Mouse (Mus musculus) activated CD4-positive, CD25-positive, alpha-beta regulatory T cell, adult 4 months (primary cell): ENCODE measurements at regions not wholly inside any gene's neighbourhood (a gene's known extent, or its start where the extent isn't known, plus 50 kb on each side); places are given as distances from the start of the nearest gene placed in this dataset.

ENCODE experiments used
- ATAC-seq: one replicate; pipeline ENCODE4 v1.8.0; 2017

DNA sequence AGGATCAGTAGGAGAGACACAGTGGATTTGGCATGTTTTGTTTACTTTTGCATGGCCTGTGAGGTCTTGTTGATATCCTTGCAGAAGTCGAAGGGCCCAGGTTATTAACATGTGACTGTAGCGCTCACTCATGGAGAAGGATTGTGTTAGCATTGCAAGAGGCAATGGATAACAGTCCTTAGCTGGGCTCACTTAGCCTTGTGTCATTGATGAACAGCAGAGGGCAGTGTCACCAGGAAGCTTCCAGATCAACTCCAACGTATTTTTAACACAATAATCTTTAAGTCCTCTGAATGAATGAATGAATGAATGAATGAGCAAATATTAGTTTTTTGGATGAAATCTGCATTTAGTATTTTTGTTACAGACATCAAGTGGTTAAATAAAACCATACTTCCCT lies 133.2 kb upstream of the Car8 start:
- no peak for ATAC-seq

DNA sequence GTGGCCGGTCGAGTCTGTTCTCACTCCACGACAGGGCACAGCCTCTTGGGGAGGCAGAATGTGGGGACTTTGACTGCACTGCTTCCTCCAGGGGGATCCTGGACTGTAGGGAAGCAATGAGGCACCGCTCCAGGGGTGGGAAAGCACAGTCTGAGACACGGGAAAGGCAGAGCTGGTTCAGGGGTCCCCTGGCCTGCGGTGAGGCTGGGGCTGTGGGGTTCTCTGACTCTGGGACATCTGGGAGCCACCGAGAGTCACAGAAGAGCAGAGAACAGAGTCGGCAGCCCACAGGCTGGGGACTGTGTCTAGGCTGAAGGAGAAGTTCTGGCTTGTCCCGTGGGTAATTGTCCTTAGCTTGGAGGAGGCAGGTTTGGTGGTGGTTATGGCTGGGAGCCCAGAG lies 131.9 kb upstream of the Car8 start:
- no peak for ATAC-seq

DNA sequence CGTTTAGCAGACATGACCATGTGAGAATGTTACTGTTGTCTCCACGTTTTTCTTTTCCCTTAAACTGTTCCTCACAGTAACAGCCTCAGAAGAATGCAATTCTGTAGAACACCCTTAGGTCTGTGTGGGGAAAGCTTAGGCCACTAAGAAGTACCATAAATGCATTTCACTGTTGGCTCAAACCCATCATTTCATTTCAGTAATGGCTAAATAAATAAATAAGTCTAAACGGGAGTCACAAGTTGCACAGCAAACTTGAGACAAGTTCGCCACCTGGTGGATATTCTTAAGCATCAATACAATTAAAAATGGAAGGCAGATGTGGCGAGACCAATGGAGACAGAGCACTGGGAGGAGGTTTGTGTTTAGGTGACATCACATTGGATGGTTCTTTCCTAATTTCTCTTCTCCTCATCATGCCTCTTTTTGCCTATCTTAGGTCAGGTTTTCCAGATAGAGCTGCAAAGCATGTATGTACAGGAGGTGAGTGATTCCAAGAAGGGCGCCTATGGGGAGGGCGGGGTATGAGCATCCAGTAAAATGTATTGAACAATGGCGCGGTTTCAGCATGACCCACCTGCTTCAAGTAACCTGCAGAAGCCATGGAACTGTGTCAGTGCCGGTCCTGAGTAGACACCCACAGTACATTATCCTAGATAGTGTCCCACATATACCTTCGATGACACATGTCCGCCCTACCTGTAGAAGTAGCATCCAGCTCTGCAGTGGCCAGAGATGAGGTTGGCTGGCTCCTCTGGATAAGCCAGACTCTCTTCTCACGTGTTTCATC lies 128.8 kb upstream of the Car8 start:
- ATAC-seq, result no peak

DNA sequence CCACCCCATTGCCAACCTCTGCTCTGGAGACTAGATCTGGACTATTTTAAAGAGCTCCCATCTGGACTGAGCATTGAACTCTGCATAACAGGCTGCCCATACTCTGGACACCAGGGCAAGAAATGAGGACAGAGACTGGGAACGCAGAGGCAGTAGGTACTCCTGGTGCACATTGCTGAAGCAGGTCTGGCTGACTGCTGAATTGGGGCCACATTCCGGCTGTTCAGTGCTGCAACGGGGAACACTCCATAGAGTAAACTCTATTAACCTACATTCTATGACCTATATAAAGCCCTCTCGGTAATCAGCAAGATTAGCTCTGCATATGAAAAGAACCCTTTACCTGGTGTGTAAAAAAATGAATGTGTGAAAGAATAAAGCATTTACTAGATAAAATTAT lies 128.1 kb upstream of the Car8 start:
- ATAC-seq, result no peak

DNA sequence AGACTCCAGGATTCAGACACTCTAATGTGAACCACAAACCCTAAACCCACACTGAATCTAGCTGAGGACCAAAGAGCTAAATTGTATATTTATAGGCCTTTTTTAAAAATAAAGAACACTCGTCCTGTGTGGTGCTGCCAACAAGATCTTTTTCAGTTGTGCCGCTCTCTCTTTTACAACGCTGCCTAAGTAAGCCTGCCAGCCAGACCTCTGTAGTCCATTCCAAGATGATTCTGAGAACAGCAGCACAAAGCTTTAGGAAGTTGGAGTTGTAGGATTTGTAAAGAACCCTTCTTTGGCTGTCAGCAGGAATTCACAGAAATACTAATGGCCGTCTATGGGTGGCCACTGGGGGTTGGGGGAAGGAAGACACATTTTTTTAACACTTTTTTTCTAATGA lies 123.6 kb upstream of the Car8 start:
- ATAC-seq, result no peak

DNA sequence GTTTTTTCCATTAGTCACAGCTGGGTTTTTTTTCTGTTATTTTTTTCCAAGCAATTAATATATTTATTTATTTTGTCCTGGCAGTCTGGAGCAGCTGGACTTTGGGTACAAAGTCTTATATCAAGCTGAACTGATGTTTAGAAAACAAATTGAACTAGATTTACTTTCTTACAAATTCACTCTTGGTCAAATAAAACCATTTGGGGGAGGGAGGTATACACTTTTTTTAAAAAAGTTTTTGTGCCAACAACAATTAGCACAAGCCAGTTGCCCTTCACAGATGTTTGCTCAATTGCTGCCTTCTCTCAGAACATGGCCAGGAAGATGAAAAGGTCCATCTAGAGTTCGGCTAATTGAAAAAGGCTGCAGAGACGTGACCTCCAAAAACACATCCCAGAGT lies 123.1 kb upstream of the Car8 start:
- no peak for ATAC-seq

DNA sequence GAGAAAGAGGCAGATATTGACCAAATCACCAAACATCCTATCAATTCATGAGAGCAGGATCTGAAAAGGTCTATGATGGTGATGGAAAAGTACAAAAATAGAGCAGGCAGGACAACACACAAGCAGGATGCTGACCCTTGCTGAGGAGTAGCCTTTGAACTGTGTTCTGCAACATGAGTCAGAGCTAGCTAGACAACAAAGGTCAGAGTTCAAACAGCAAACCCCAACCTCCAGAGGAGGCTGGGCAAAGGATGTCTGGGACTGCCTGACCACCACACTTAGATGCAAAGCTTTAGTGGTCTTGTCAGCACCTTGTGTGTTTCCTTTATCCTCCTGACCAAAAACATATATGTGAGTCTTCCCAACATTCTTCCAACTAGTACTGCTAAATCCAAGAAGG lies 122.5 kb upstream of the Car8 start:
- ATAC-seq, result no peak

DNA sequence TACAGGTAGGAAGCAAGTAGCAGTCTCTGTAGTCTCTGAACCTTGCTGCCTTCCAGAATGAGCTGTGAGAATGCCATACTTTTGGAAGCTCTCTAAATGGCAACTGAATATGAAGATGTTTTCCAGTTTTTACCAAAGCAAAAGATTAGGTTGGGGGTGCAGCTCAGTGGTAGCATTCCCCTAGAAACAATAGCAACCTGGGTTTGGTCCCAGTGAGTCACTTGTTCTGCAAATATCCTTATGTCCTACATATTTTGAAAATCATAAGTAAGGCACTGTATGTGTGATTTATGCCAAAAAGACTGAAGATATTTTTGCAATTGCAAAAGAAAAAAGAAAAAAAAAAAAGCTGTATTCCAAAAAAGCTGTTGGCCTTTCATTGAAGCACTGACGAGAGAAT lies 118.6 kb upstream of the Car8 start:
- ATAC-seq, result no peak

DNA sequence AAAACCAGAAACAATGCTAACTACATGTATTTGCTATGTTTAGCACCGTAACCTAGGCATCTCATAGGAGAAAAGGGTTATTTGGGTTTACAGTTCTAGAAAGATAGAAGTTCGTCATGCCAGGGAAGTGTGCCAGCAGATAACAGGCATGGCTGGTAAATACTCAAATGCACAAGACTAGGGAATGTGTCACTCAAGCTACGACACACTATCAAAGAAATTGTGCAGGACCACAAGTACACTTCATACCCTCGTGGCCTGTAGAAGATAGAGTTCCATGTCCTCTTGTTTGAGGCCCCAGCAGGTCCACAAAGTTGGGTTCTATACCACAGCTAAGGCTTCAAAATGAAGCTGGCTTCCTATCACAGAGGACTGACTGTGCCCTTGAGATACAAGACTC lies 103.1 kb upstream of the Car8 start:
- no peak for ATAC-seq

DNA sequence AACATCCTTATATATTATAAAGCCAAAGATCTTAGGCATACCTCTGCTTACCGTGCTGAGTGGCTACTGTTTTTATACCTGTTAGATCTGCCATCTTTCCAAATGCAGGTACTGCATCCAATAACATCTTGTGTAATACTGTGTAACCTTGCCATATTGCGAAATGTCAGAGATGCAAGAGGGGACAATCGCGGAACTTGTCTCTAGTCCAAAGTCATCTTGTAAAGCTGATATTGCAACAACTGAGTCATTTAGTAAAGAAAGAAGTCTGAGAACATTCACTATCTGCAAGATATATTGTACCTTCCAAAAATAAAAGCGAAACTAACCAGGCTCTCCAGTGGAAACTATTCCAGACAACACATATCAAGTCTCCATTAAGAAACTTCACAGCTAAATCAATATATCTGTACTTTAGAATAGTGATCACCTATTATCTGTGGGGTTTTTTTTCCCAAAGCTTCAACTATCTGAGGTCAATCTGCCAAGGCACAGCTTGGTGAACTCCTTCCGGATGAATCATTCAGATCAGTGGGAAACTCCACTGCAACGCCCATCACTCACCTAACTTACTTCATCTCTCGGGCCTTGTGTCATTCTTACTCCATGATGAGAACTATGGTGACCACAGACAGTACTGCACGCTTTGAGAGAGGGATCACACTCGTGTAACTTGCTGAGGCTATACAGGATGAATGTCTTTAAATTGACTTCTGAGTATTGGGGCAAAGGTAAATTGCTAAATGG lies 70.6 kb upstream of the Car8 start:
- no peak for ATAC-seq

DNA sequence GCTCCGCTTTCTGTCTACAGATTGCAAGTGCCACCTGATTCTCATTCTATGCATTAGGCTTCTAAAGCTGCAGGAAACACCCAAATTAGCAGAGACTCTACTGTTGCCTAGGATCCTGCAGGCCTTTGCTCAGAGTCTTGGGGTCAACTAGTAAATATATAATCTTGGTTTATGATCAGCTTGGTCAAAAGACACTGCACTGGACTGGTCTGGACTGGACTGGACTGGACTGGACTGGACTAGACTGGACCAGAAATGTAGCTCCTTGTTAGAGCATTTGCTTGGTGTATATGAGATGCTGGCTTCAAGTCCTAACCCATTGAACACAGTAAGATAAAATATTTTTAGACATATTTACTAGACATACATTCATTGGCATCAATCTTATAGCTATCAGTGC lies 53.7 kb upstream of the Car8 start:
- ATAC-seq, result no peak

DNA sequence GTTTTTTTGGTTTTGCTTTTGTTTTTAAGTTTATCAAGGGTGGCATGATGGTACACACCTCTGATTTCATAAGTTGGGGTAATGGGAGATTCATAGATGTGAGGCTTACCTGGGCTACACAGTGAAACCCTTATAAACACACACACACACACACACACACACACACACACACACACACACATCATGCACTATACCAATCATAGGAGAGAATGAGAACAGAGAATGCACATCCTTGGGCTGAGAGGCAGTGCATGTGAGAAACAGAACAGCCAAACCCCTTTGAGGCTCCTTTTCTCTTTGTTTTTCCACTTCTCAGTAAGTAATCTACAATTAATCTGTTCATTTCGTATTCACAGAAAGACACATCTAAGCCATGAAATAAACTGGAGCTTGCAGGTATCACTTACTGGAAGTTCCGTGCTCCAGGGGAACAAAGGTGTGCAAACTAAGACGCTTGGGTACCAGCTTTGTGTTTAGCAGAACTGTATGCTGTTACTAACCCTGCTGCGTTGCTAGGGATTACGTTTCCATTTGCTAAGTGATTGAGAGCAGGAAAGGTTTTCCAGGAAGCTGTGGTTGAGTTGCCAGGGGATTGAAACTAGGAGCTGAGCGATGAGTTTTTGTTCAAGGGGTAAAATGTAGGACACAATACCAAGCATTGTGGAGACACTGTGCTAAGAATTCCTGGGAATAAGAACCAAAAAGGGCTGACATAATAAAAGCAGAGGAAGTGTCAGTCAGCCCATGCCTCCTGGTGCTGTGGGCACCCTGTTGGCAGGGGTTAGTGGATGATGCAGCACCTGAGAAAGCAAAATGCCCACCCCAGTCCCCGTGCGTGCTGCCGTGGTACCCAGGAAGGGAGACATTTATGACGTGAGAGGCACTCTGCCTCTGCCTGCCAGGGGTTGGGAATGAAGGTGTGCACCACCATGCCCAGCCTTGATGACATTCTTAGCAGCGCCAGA lies 53.0 kb upstream of the Car8 start:
- ATAC-seq, result no peak

DNA sequence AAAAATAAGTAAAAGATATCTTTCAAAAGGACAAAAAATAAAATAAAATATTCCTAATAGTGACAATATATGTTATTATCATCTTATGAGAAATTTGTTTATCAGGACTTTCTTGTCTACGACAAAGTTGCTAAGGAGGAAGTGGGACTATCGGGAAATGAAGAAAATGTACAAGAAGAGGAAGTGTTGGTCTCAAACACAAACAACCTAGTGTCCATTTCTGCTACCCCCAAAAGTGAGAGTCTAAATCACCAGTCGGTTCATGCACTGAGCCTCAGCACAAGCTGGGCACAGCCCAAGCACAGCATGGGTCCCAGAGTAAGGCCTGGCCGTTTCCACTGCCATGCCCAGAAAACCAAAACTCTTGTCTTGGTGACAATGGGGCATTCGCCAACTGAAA lies 51.1 kb upstream of the Car8 start:
- no peak for ATAC-seq
